Mouse (Mus musculus) lung, postnatal 4 days (tissue): ENCODE measurements at regions not wholly inside any gene's neighbourhood (a gene's known extent, or its start where the extent isn't known, plus 50 kb on each side); places are given as distances from the start of the nearest gene placed in this dataset.
A peak's percentile ranks its signal among the peaks of the same experiment; 100 is the strongest.

Experiments
- DNase-seq, 2 experiments: peaks; one replicate each; pipeline ENCODE4 v3.0.0; 2021

DNA sequence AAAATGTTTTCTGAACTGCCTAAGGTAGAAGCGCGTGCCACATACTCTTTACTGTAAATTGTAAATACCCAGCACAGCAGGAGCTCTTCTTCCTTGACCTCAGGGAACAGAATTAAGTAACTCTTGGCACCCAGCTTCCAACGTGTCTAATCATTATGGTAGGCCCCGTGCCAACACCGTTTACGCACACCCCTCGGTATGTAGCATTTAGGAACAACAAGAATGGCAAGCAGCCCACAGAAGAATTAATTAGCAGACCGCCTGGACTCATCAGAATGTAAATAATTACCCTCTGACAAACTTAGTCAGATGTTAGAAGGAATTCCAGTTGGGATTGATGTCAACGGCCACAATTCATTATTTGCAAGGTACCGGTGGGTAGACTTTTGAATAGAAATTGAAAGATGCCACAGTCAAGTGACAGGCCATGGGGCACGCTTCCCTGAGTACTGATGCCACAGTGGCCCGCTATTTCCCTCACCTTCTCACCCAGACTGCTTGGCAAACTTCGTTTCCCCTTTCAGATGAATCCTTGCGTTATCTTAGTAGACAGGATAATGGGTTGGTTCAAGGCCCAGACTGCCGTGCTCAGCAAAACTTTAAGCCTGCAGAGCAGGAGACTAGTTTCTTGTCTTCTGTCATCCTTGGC, 81.2 kb upstream of the Galnt5 start:
- DNase-seq = no peak

GRCm38 (mm10) chr2:57917721-57918120, 80.0 kb upstream of the Galnt5 start:
- no peak for DNase-seq

DNA sequence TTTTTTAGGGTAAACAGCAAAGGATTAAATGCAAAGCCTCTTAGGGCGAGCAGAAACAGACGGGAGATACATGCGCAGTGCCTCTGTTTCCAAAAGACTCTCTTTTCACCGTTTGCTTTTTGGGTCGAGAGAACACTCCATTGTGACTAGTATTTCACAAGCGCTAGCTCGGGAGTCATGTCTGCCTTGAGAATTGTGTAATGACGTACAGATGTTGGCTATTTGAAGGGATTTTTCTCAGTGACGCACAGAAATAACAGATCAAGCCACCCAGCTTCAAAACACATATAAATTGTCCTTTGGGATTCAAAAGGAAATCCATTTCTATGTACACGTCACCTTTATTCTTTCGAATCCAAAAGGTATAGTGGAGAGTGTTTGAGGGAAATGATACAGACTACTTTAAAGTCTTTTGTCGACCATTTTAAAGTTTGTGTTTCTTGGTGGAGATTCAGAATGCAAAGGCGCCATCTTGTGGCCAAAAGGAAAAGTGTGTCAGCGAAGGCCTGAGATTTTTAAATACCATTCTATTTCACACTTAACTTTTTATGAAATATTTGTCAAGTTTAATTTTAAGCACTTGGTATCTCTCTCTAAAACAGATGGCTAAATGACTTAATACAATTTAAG, 78.5 kb upstream of the Galnt5 start:
- DNase-seq = peak in 1 of 2 experiments; percentile 37

DNA sequence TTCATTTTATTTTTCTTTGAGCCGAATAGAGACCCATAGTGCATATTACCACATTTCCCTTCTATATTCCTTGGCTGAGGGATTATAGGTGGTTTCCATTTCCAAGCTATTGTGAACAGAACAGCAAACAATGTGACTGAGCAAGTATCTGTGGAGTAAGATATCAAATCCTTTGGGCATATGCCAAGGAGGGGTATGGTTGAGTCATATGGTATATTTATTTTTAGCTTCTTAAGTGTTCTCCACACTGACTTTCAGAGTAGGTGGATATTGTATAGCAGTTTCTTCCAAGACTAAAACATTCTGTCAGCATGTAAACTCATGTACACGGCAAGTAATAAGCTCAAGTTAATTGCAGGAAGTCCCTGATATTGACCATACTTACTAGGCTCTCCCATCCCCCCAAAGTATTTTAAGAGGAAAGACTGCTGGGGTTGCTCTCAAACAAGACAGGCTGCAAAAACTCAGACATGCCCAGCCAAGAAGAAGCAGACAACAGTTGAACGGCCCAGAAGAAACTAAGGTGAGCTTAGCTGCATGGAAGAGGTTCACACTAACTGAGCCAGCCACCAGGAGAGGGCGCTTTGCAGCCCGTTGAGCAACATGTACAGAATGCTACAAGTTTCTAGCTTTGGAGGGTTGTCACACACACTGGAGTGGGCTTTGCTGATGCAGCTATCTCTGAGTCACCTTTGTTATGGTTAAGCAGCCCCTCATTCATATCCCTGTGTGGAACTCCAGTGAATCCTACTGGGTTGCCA, 63.4 kb upstream of the Galnt5 start:
- DNase-seq = no peak
